Mouse (Mus musculus): ENCODE results near the gene Ctnnbl1. TPM values are rescaled to one million over a fixed set of nuclear protein-coding genes. Genes with fewer than 3 reads are reported as not detected.

Gene Ctnnbl1
- total RNA-seq, 2 experiments from 2014 or later = 9.1 to 9.4 TPM

DNA sequence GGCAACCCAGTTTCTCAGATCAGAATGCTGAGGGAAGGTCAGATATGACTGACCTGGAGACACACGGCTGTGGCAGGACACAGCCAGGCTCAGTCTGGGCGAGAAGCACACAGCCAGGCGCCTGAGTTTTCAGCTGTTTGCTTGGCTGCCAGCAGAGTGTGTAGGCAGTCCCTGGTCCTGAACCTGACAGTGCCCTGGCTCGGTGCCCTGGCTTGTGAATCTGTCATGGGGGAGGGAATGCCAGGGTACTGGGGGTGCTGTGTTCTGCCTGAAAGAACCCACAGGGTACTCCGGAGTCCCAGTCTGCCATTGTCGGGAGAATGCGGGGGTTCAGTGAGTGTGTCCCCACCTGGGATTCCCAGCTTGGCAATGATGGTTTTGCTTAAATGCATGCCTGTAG is 184.3 kb downstream of the Ctnnbl1 start:
- intact Hi-C loops (cut with DNase I) = no loop called here
- no peak for DNase-seq (ENCODE audit: low spot score)

DNA sequence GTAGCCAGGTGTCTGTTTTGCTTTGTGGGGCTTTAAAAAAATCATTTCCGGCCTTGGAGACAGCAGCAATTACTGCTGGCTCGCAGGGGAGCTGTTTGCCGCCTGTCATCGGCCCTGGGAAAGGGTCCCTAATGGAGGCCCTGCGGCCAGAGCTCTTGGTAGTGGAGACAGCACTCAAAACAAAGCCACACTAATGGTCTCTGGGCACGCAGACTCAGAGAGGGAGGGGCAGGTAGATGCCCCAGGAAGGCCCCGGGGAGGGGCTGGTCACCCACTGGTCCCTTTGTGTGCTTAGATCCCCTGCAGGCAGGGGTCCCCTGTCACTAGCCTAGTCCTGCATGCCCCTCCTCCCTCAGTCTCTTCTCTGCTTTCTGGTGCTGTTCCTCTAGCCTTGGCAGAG is 186.2 kb downstream of the Ctnnbl1 start:
- DNase-seq (ENCODE audit: low spot score) = no peak
- intact Hi-C loops (cut with DNase I) = no loop called here

DNA sequence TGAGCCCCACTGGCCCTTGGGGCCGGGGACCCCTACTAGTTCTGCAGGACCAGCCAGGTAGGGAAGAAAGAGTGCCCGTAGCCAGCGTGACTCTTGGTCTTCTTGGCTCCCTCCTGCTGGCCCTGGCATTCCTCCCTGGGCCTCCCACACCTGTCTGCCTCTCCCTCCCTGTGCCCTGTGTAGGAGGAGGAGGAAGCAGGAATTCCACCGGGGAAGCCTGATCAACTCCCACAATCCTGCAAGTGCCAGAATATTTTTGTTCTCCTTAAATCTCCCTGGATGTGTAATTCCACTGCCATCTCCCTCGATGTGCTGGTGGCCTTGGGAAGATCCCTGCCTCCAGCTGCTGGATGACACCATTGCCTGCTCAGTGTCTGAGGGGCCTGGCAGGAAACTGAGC is 187.3 kb downstream of the Ctnnbl1 start:
- no peak for DNase-seq (ENCODE audit: low spot score)

DNA sequence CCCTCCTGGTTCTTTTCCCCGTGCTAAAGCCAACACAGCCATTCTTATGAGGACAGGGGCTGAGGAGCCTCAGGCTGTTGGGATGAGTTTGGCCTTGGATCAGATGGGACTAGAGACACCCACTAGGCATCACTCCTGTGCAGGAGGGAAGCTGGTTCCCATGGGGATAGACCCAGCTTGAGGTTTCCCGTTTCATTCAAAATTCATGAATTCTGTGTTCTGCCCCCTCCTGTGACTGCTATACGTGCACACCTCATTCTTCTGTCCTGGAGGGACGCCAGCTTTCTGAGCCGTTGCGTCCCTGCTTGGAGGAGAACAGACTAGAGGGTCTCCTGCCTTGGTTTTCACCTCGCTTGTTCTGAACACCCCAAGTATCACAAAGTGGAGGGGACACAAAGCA is 189.3 kb downstream of the Ctnnbl1 start:
- DNase-seq (ENCODE audit: low spot score) = no peak
- intact Hi-C loops (cut with DNase I) = no loop called here

More for the DNA sequence above, 187.3 kb downstream of the Ctnnbl1 start:
- intact Hi-C loops (cut with DNase I) = no loop called here

DNA sequence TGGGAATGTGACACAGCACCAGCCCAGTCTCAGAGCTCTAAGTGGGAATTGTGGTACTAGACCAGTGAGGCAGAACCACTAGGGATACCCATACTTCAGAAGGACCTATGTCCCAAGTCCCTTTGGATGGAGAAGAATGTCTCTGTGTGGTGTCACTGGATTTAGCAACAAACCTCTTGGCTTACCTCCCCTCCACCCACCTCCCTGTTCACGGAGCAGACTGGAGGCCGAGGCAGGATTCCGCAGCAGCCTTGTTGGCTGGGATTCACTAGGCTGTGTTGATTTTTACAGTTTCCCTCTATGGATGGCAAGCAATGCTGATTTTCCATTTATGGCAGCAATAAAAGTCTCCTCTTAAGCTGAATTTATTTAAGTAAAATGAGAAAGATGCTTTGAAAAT is 189.7 kb downstream of the Ctnnbl1 start:
- intact Hi-C loops (cut with DNase I) = no loop called here
- no peak for DNase-seq (ENCODE audit: low spot score)

- DNase-seq (ENCODE audit: low spot score) = no peak
- intact Hi-C loops (cut with DNase I) = no loop called here
Observed at GRCm38 (mm10) chr2:157927397-157927796, 190.2 kb downstream of the Ctnnbl1 start.

GRCm38 (mm10) chr2:157927815-157928214 is 190.6 kb downstream of the Ctnnbl1 start:
- no peak for DNase-seq (ENCODE audit: low spot score)
- intact Hi-C loops (cut with DNase I) = no loop called here

- intact Hi-C loops (cut with DNase I) = no loop called here
- DNase-seq (ENCODE audit: low spot score) = no peak
Observed at GRCm38 (mm10) chr2:157932655-157933054, 195.5 kb downstream of the Ctnnbl1 start.

DNA sequence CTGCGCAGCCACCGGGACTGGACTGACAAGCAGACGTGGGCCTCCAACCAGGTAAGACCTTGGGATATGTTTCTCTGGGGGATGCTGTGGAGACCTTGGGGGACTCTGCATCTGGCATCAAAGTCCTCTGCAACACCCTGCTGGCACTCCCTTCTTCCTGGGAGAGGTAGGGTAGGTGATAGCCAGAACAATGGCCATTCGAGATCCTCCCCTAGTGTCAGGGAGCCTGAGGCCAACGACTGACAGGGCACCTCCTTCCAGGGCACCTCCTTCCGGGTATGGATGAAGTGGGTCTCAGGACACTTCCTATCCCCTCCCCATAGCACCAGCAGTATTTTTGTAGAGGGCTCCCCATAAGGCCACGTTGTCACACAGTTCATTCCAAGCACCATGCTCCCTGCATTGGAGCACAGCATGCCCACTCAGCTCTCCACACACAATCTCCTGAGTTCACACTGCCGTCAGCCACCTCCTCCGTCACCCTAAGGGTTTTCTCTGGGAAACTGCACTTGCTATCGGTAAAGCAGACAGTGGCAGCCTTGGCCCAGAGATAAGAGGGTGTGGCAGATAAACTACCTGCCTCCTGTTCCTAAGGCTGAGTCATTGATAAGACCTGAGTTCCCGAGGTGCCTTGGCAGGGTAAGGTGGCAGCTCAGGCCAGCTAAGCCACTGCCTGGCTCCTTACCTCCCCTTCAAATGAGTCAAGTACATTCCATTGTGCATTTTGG is 198.4 kb downstream of the Ctnnbl1 start:
- no peak for DNase-seq (ENCODE audit: low spot score)
- intact Hi-C loops (cut with DNase I) = no loop called here

DNA sequence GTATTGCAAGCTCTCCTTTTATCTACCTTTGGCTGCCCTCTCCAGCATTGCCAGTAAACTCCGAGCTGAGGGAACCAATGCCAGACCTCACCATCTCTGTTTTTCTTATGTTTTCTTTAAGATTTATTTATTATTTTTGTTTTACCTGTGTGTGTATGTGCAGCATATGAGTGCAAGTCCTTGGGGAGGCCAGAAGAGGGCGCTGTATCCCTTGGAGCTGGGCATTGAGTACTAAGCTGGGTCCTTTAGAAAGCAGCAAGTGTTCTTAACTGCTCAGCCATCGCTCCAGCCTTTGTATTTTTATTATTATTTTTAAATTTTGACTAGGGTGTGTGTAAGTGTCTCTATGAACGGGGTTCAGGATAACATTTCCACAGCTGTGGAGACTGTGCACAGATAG is 199.5 kb downstream of the Ctnnbl1 start:
- intact Hi-C loops (cut with DNase I) = no loop called here
- no peak for DNase-seq (ENCODE audit: low spot score)

DNA sequence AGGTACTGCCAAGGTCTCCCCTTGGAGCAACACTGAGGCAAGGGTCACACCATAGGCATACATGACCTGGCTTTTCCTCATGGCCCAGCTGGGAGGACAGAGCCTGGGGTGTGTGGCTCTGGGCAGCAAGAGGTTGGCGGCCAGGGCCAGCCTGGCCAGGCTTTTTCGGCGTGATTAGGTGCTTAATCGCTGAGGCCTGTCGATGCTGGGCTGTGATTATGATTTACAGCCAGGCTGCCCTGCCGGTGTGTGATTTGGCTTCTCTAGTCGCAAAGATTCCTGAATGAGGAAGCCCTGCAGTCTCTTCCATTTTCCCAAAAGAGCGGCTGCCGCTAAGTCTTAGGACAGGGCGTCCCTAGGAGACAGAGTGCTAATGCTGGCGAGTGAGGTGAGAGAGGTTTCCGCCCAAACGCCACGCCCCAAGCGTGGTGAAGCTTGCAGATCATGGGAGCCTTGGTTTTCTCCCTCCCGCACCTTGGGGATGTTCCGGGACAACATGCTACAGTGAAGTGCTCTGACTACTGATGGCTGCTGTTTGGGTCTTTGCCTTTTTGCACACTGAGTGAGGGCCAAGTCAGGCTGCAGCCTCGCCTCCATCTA is 203.5 kb downstream of the Ctnnbl1 start:
- intact Hi-C loops (cut with DNase I) = loop anchor here (5.0 kb wide), 1 partner anchor 303 kb away; no protein-coding TSS in a partner anchor

More for the DNA sequence above, 203.5 kb downstream of the Ctnnbl1 start:
- no peak for DNase-seq (ENCODE audit: low spot score)

Other genes with a start within 250 kb of the Ctnnbl1 start
- 1 to 10 TPM in 1 of 2 experiments, under 1 TPM in 1; 0.29 to 1.4 TPM for gene Nnat, start 177.3 kb upstream of the Ctnnbl1 start, total RNA-seq (2021)
- gene Blcap, start 166.1 kb upstream of the Ctnnbl1 start, total RNA-seq (2021) = 10 to 100 TPM; 51.8 to 54.9 TPM
- gene Vstm2l, start 177.3 kb downstream of the Ctnnbl1 start, total RNA-seq (2021) = not detected

All from heart, postnatal 25 days (tissue).